25 mouse cellular contexts compared by ENCODE assay signal in the genomic region with DNA sequence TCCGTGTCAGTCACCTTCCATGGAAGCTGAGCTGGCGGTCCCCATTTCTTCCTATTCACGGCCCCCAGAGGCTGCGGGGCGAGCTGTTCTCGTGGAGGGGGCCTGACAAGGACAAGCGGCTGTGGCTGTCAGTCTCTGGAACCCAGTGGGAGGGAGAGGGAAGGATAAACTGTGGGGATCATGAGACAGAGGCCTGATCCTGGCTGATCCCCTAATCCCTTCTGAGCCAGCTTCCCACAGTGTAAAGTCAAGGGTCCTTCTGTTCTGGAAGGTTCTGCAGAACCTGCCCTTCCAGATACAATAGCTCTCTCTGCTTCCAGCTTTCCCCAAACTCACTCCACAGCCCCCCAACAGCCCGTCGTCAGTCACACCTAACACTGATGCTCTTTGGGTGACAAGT.
"Had no signal": no experiment of that assay in that cellular context is flagged by ENCODE, and none has a peak within 500 bp of the region (broad histone marks: within the 10 kb centered on the region; RNA-seq: fewer than 3 reads in every experiment).

No protein-coding gene starts in this region.

- DNase-seq: forebrain, postnatal 0 days; gastrocnemius, postnatal 14 days; gastrocnemius, postnatal 36 days; heart, adult 11 months; heart, adult 2 months; heart, postnatal 14 days; heart, postnatal 36 days; kidney, adult 11 months; kidney, adult 2 months; kidney, adult 9 months; kidney, postnatal 10 days; kidney, postnatal 25 days; kidney, postnatal 4 days; liver had no signal

- H3K36me3 ChIP-seq: heart, embryonic 13.5 days; heart, embryonic 15.5 days; hindbrain, embryonic 12.5 days; limb, embryonic 13.5 days had no signal

- H3K27ac ChIP-seq: heart, adult 2 months; heart, embryonic 13.5 days; heart, embryonic 15.5 days; hindbrain, embryonic 12.5 days; hindbrain, embryonic 14.5 days; layer of hippocampus, adult 2 months; left cerebral cortex, adult 2 months; limb, embryonic 13.5 days had no signal

- H3K4me2 ChIP-seq: heart, embryonic 11.5 days; heart, embryonic 13.5 days; heart, embryonic 15.5 days; hindbrain, embryonic 12.5 days; hindbrain, embryonic 14.5 days; limb, embryonic 13.5 days; liver, embryonic 11.5 days had no signal

- H3K9ac ChIP-seq: forebrain, postnatal 0 days; heart, embryonic 13.5 days; heart, embryonic 15.5 days; hindbrain, embryonic 12.5 days; hindbrain, embryonic 14.5 days; limb, embryonic 13.5 days had no signal

- H3K4me3 ChIP-seq: heart, adult 2 months; heart, embryonic 13.5 days; heart, embryonic 15.5 days; hindbrain, embryonic 12.5 days; layer of hippocampus, adult 2 months; left cerebral cortex, adult 2 months; limb, embryonic 13.5 days had no signal

- H3K9me3 ChIP-seq: heart, embryonic 13.5 days; heart, embryonic 15.5 days; hindbrain, embryonic 12.5 days; limb, embryonic 13.5 days had no signal

- H3K4me1 ChIP-seq: heart, embryonic 13.5 days; heart, embryonic 15.5 days had no signal

- ATAC-seq: forebrain, postnatal 0 days; hindbrain, embryonic 16.5 days; intestine, embryonic 16.5 days had no signal
